Mouse (Mus musculus) cerebellum, adult 9-10 months (tissue): Measurements from ENCODE around the gene Gamt.
"Not testable (repeated sequence)": the region's sequence is repeated elsewhere in the genome, so short reads cannot be mapped to it uniquely, and the experiment has no call there.

Source experiments
- DNase-seq: peaks from one replicate; pipeline ENCODE4 v3.0.0; 2022

Gamt gene

DNA sequence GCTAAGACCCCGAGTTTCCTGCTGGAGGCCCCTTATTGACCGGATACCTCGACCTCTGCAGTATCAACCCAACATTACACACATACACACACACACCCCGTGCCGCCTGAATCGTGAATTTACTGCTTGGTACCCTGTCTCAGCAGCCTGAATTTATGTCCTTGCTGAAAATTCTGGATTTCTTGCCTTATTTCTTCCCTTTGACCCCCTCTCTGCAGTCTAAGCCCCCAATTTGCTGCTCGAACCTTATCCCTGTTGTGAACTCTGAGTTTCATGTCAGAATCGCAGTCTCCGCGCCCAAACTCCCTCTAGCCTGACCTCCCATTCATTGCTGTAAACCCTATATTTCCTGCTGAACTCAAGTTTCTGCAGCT is 33.7 kb downstream of the Gamt start:
- DNase-seq = peak; percentile 49

DNA sequence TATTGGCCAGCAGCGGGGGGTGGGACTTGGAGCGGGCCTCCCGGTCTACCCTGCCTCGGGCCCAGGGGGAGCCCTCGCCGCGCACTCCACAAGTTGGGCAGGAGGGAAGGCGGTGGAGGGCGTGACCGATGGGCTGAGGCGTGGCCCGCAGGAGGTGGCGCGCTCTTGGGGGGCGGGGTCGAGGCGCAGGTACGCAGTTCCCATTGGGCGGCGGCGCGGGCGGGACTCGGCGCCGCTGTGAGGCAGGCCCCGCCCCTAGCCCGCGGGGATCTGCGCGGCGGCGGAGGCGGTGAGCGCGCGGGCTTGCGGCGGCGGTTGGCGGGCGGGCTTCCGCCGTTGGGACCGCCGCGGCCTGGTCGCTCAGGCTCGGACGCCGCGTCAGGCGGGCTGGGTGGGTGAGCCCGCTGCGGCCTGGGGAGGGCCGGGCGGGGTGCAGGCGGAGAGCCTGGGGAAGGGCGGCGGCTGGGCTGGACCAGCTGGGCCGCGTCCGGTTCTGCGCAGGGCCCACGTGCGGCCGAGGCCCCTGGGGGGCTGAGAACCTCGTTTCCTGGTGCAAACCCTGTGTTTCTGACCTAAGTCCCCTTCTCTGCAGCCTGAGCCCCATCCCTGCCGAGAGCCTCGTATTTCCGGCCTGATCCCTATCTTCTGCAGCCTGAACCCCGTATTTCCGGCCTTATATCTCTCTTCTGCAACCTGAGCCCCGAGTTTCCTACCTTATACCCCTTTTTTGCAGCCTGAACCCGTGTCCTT is 34.2 kb downstream of the Gamt start, which contains the start of gene Mum1:
Gene Mum1, plus strand, starts transcription at position 19 of the 750 bp plus-strand sequence.
- peak; percentile 99 for DNase-seq

DNA sequence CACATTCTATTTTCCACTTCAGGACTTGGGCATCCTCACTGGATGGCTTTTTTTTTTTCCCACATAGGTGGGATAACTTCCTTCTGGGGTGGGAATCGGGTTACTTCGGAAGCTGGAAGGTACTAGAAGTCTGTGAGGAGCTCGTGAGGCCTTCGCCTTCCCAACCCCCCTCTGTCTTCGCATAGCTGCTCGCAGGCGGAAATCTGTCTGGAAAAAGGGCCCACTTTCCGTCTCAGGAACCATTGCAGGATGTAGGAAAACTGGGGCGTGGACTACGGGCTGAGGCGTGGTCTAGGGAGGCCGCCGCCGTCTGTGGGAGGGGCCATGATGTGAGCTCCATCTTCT is 34.8 kb downstream of the Gamt start:
- DNase-seq = no peak

DNA sequence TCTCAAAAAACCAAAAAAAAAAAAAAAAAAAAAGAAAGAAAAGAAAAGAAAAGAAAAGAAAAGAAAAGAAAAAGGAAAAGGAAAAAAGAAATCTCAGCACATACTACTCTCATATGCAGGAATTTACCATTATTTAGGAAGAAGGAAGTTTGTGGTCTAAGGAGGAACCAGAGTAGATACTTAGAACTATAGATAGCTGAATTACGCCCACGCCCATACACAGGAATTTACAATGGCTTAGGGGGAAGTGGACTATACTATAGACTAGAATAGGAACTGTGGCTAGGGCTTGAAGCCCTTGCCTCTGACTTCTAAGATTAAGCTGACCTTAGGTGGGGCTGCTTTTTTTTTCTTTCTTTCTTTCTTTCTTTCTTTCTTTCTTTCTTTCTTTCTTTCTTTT is 37.7 kb downstream of the Gamt start:
- DNase-seq = not testable (repeated sequence)

DNA sequence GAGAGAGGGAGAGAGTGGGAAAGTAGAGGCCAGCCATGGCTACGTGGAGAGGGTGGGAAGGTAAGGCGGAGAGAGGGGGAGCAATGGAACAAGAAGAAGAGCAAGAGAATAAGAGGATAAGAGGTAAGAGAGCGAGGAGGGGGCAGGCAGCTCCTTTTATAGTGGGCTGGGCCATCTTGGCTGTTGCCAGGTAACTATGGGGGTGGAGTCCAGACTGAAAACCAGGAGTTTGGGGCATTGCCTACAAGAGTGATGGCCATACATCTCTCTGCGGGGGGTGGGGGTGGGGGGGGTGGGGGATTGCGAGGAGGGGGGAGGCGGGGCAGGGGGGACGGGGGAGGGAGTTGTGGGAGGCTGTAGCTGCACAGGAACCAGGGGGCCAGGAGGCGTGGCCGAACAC is 40.1 kb downstream of the Gamt start:
- no peak for DNase-seq

DNA sequence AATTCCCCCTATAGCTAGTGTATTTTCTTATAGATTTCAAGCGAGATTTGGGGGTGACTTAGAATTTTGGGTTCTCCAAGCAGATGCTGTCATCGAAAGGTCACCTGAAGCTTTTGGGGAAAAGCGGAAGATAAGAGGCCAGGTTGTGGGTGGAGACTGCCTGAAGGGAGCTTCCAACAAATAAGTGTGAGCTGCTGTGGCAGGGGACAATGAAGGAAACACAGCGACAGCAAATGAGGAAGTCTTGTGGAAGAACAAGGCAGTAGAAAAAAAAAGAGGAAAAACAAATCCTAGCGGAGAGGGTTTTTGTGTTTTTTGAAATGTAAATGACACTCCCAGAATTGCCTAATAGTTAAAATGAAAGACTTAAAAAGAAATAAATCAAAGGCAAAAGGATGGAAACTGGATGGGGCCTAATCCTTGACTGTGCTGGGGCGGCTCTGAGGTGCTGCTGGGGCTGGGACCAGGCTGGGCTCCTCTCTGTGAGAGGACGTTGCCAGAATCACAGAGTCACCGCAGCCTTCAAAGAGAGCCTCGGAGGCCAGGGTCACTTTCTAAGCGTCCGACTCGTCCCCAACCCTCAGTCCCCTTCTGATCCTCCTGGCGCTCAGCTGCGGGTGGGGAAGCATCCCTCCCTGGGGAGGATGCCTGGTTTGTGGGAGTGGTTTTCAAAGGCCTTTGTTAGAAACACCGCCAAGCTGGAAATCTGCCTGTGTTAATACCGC is 45.6 kb downstream of the Gamt start:
- no peak for DNase-seq

DNA sequence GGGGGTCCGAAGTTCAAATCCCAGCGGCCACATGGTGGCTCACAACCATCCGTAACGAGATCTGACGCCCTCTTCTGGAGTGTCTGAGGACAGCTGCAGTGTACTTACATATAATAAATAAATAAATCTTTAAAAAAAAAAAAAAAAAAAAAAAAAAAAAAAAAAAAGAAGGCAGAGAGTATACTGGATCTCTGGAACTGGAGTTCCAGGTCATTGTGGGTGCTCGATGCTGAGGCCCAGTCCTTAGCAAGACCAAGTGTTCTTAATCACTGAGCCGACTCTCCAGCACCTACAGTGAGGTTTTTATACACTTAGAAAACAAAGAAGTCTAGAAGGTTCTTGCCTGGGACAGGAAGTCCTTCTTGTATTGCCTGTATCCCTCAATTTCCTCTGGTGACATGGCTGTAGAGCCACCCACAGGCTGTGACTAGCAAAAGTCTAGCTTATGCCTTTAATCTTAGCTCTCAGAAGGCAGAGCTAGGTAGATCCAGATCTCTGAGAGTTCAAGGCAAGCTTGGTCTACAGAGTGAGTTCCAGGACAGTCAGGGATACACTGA is 49.2 kb downstream of the Gamt start:
- not testable (repeated sequence) for DNase-seq

DNA sequence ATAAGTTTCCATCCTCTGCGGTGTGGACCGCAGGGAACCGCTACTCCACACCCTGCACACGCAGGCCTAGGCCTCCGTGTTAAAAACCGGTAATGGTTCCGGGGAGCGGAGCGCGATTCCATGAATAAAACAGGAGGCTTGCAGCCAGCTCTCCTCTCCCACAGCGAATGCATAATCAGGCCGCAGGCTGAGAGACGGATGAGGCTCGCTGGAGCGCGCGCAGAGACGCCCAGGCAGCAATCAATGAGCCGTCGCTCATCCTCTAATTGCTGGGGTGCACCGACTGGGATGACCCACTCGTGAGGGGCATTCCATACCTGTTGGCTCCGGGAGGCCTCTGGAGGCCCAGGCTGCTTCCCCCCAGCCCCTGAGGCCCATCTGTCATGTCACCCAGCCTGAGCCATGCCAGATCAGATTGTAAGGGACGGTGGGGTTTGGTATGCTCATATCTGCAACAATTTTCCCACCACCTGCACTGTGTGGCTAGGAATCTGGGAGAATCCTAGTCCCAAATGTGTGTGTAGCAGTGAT is 51.9 kb downstream of the Gamt start:
- DNase-seq = no peak

DNA sequence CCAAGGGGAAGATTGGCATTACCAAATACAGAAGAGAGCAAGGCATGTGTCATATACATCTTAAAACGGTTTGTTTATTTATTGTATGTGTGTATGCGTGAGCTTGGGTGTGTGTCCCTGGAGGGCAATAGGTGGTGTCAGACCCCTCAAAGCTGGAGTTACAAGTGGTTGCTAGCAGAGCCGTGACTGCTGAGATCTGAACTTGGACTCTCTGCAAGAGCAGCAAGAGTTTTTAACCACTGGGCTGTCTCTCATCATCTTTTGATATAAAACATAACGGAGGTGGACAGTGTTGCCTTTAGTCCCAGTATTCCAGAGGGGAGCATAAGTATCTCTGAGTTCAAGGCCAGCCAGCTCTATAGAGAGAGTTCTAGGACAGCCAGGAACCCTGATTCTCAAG is 52.6 kb downstream of the Gamt start:
- DNase-seq = no peak
